Mouse (Mus musculus): ENCODE results near the gene Trpm1. TPM values are rescaled to one million over a fixed set of nuclear protein-coding genes. Genes with fewer than 3 reads are reported as not detected.

The Trpm1 gene
- polyA plus RNA-seq, 2 experiments = not detected

GRCm38 (mm10) chr7:64219765-64220164, 66.1 kb downstream of the Trpm1 start:
- Histone ChIP-seq H3K9me3 (ENCODE audit: control insufficient read depth, low read length) (no peaks in the 10 kb centered on the region), H3K27me3 (ENCODE audit: control insufficient read depth, insufficient read depth, low read length) (no peaks in the 10 kb centered on the region), H3K4me1 (replicated peaks; ENCODE audit: control insufficient read depth in 2 of 2, insufficient read depth in 2 of 2, low read length in 1 of 2) (no peaks in the 10 kb centered on the region), H3K27ac (no peak overlapping the region), H3K4me2 (ENCODE audit: low read depth) (no peak overlapping the region), H3K4me3 (ENCODE audit: insufficient read depth in 1 of 2, low read depth in 2 of 2, low read length in 2 of 2) (no peak overlapping the region), H3K9ac (replicated peaks) (no peak overlapping the region), H3K36me3 (replicated peaks; ENCODE audit: control insufficient read depth, insufficient read depth, low read depth) (no peaks in the 10 kb centered on the region)
- DNase-seq (ENCODE audit: low read depth in 3 of 3, low spot score in 3 of 3) (no peak), ATAC-seq (ENCODE audit: insufficient read depth) (no peak)
- 50% methylated on average over 7 of the region's 7 CpGs for WGBS (ENCODE audit: insufficient replicate concordance)
- no peak for TF ChIP-seq EP300 (IDR thresholded peaks at IDR 0.05; ENCODE audit: low read depth)
- TF ChIP-seq CTCF (IDR thresholded peaks at IDR 0.05; ENCODE audit: low read depth) = no peak

GRCm38 (mm10) chr7:64223215-64223614, 69.6 kb downstream of the Trpm1 start:
- no peak for ATAC-seq (ENCODE audit: insufficient read depth)
- H3K36me3 ChIP-seq (replicated peaks; ENCODE audit: control insufficient read depth, insufficient read depth, low read depth) = no peaks in the 10 kb centered on the region
- 52% methylated on average over 5 of the region's 5 CpGs for WGBS (ENCODE audit: insufficient replicate concordance)

DNA sequence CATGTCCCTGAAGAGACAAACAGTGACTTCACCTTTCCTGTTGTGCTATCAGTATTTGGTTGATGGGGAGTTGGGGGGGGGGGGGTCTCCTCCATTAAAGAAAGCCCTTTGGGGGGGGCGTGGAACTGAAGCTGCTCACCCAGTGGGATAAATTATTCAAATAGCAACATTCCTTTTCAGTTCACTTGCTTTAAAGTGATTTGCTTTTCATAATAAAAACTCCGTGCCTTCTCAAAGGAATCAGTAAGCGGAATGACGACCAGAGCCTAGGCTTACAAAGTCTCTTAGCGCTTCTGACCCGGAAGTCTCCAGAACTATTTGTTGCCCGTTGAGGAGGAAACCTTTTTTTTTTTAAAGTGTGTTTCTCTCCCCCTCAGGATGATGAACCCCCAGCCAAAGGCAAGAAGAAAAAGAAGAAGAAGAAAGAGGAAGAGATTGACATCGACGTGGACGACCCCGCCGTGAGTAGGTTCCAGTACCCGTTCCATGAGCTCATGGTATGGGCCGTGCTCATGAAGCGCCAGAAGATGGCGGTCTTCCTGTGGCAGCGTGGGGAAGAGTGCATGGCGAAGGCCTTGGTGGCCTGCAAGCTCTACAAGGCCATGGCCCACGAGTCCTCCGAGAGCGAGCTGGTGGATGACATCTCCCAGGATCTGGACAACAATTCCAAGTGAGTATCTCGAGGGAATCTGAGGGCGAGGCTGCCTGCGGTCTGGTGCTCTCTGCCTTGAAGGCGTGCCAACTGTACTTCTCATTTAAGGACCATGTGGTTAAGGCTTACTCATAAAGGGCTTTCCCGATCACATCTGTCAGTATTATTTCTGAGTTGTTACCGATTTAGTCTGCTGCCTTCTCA, 72.9 kb downstream of the Trpm1 start:
- H3K4me3 ChIP-seq (ENCODE audit: insufficient read depth in 1 of 2, low read depth in 2 of 2, low read length in 2 of 2) = no peak overlapping the region
- H3K36me3 ChIP-seq (replicated peaks; ENCODE audit: control insufficient read depth, insufficient read depth, low read depth) = no peaks in the 10 kb centered on the region
- H3K27ac ChIP-seq = no peak overlapping the region
- no peaks in the 10 kb centered on the region for H3K4me1 ChIP-seq (replicated peaks; ENCODE audit: control insufficient read depth in 2 of 2, insufficient read depth in 2 of 2, low read length in 1 of 2)
- H3K4me2 ChIP-seq (ENCODE audit: low read depth) = no peak overlapping the region
- H3K27me3 ChIP-seq (ENCODE audit: control insufficient read depth, insufficient read depth, low read length) = no peaks in the 10 kb centered on the region
- DNase-seq (ENCODE audit: low read depth in 3 of 3, low spot score in 3 of 3) = no peak
- 67% methylated on average over 27 of the region's 27 CpGs for WGBS (ENCODE audit: insufficient replicate concordance)
- H3K9me3 ChIP-seq (ENCODE audit: control insufficient read depth, low read length) = no peaks in the 10 kb centered on the region
- no peak for TF ChIP-seq EP300 (IDR thresholded peaks at IDR 0.05; ENCODE audit: low read depth)
- TF ChIP-seq CTCF (IDR thresholded peaks at IDR 0.05; ENCODE audit: low read depth) = 0 out of 2 replicates have a peak, but pooled peaks have one; percentile 11
- no peak overlapping the region for H3K9ac ChIP-seq (replicated peaks)
- ATAC-seq (ENCODE audit: insufficient read depth) = no peak

More at GRCm38 (mm10) chr7:64223215-64223614, 69.6 kb downstream of the Trpm1 start:
- Histone ChIP-seq H3K27me3 (ENCODE audit: control insufficient read depth, insufficient read depth, low read length) (no peaks in the 10 kb centered on the region), H3K4me1 (replicated peaks; ENCODE audit: control insufficient read depth in 2 of 2, insufficient read depth in 2 of 2, low read length in 1 of 2) (no peaks in the 10 kb centered on the region), H3K4me2 (ENCODE audit: low read depth) (no peak overlapping the region), H3K4me3 (ENCODE audit: insufficient read depth in 1 of 2, low read depth in 2 of 2, low read length in 2 of 2) (no peak overlapping the region), H3K9me3 (ENCODE audit: control insufficient read depth, low read length) (no peaks in the 10 kb centered on the region), H3K9ac (replicated peaks) (no peak overlapping the region), H3K27ac (no peak overlapping the region)
- DNase-seq (ENCODE audit: low read depth in 3 of 3, low spot score in 3 of 3) = no peak
- TF ChIP-seq EP300 (IDR thresholded peaks at IDR 0.05; ENCODE audit: low read depth) (no peak), CTCF (IDR thresholded peaks at IDR 0.05; ENCODE audit: low read depth) (no peak)

- H3K27me3 ChIP-seq (ENCODE audit: control insufficient read depth, insufficient read depth, low read length) = no peaks in the 10 kb centered on the region
- no peaks in the 10 kb centered on the region for H3K9me3 ChIP-seq (ENCODE audit: control insufficient read depth, low read length)
- H3K36me3 ChIP-seq (replicated peaks; ENCODE audit: control insufficient read depth, insufficient read depth, low read depth) = no peaks in the 10 kb centered on the region
- H3K4me1 ChIP-seq (replicated peaks; ENCODE audit: control insufficient read depth in 2 of 2, insufficient read depth in 2 of 2, low read length in 1 of 2) = no peaks in the 10 kb centered on the region
- H3K27ac ChIP-seq = no peak overlapping the region
- ATAC-seq (ENCODE audit: insufficient read depth) (no peak), DNase-seq (ENCODE audit: low read depth in 3 of 3, low spot score in 3 of 3) (no peak)
- no peak overlapping the region for H3K9ac ChIP-seq (replicated peaks)
- H3K4me2 ChIP-seq (ENCODE audit: low read depth) = no peak overlapping the region
- WGBS (ENCODE audit: insufficient replicate concordance) = 73% methylated on average over 5 of the region's 5 CpGs
- H3K4me3 ChIP-seq (ENCODE audit: insufficient read depth in 1 of 2, low read depth in 2 of 2, low read length in 2 of 2) = no peak overlapping the region
- TF ChIP-seq CTCF (IDR thresholded peaks at IDR 0.05; ENCODE audit: low read depth) = no peak
- TF ChIP-seq EP300 (IDR thresholded peaks at IDR 0.05; ENCODE audit: low read depth) = no peak
These were observed 74.0 kb downstream of the Trpm1 start for GRCm38 (mm10) chr7:64227586-64227985.

DNA sequence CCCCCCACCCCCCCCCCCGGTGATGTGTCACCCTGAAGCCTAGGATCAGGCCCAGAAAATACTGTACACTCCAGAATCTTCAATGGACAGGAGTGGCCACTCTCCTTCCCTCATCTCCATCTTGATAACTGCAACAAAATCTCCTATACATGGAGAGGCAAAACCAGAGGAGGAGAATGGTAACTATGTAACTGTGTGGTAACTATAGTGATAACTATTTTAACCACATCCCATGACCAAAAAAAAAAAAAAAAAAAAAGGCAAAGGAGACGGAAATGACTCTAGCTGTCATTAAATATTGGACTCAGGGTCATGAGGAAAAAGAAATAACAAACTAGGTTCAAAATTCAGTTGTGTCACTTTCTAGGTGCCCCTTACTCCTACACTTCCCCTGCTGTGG, 74.7 kb downstream of the Trpm1 start:
- H3K4me3 ChIP-seq (ENCODE audit: insufficient read depth in 1 of 2, low read depth in 2 of 2, low read length in 2 of 2) = no peak overlapping the region
- H3K4me1 ChIP-seq (replicated peaks; ENCODE audit: control insufficient read depth in 2 of 2, insufficient read depth in 2 of 2, low read length in 1 of 2) = no peaks in the 10 kb centered on the region
- no peaks in the 10 kb centered on the region for H3K36me3 ChIP-seq (replicated peaks; ENCODE audit: control insufficient read depth, insufficient read depth, low read depth)
- TF ChIP-seq CTCF (IDR thresholded peaks at IDR 0.05; ENCODE audit: low read depth) (no peak), EP300 (IDR thresholded peaks at IDR 0.05; ENCODE audit: low read depth) (no peak)
- H3K27ac ChIP-seq = no peak overlapping the region
- H3K9ac ChIP-seq (replicated peaks) = no peak overlapping the region
- H3K4me2 ChIP-seq (ENCODE audit: low read depth) = no peak overlapping the region
- no peak for DNase-seq (ENCODE audit: low read depth in 3 of 3, low spot score in 3 of 3)
- no peaks in the 10 kb centered on the region for H3K27me3 ChIP-seq (ENCODE audit: control insufficient read depth, insufficient read depth, low read length)
- no peaks in the 10 kb centered on the region for H3K9me3 ChIP-seq (ENCODE audit: control insufficient read depth, low read length)
- ATAC-seq (ENCODE audit: insufficient read depth) = no peak
- WGBS (ENCODE audit: insufficient replicate concordance) = 30% methylated on average over 2 of the region's 2 CpGs
